Mouse (Mus musculus) midbrain, embryonic 15.5 days (tissue): ENCODE results near the gene Mipep. TPM values are rescaled to one million over a fixed set of nuclear protein-coding genes. Genes with fewer than 3 reads are reported as not detected.
A peak's percentile ranks its signal among the peaks of the same experiment; 100 is the strongest.

Experiments
- ATAC-seq: fragments of 200-750 bp; cut with Nextera tagmentation; replicated peaks from 2 replicates; pipeline ENCODE4 v1.8.0; 2017; ENCODE audit warnings: moderate TSS enrichment
- H3K27ac ChIP-seq: fragments of 300-500 bp; sonication (generic); 2 replicates; pipeline ENCODE4 v1.5.1; 2015; ENCODE audit warnings: mild to moderate bottlenecking, inconsistent platforms
- H3K27me3 ChIP-seq: fragments of 300-500 bp; sonication (generic); replicated peaks from 2 replicates; pipeline ENCODE4 v1.6.1; 2015; ENCODE audit warnings: inconsistent platforms
- H3K36me3 ChIP-seq: fragments of 300-500 bp; sonication (generic); replicated peaks from 2 replicates; pipeline ENCODE4 v1.6.1; 2015; ENCODE audit warnings: inconsistent platforms
- H3K4me1 ChIP-seq: fragments of 300-500 bp; sonication (generic); 2 replicates; pipeline ENCODE4 v1.6.1; 2015; ENCODE audit warnings: inconsistent platforms
- H3K4me2 ChIP-seq: fragments of 300-500 bp; sonication (generic); 2 replicates; pipeline ENCODE4 v1.6.1; 2015; ENCODE audit warnings: inconsistent platforms, mild to moderate bottlenecking, moderate library complexity
- H3K4me3 ChIP-seq: fragments of 300-500 bp; sonication (generic); 2 replicates; pipeline ENCODE4 v1.5.1; 2015; ENCODE audit warnings: mild to moderate bottlenecking, inconsistent platforms
- H3K9ac ChIP-seq: fragments of 300-500 bp; sonication (generic); 2 replicates; pipeline ENCODE4 v1.6.1; 2015; ENCODE audit warnings: mild to moderate bottlenecking, inconsistent platforms
- H3K9me3 ChIP-seq: fragments of 300-500 bp; sonication (generic); 2 replicates; pipeline ENCODE4 v1.6.1; 2016; ENCODE audit warnings: inconsistent platforms
- WGBS: fragments of 180-500 bp; shearing (Covaris S2); methylation state at CpG from one replicate; pipeline ENCODE4 v1.1.7; 2015; ENCODE audit warnings: mixed read lengths; 5-methylcytosine and 5-hydroxymethylcytosine counted together
- polyA plus RNA-seq: library from polyadenylated mRNA; unstranded; fragments of >200 nt; fragmentation: Nextera tagmentation; extraction: Ambion mirVana; gene quantifications from 2 replicates; pipeline ENCODE4 v1.2.1, GENCODE M21; 2015

The Mipep gene
- polyA plus RNA-seq, 1 experiment from 2014 or later = 20.5 TPM

- Histone ChIP-seq H3K36me3 (no peaks in the 10 kb centered on the region), H3K9ac (no peak overlapping the region), H3K27ac (no peak overlapping the region), H3K9me3 (no peaks in the 10 kb centered on the region), H3K4me3 (no peak overlapping the region), H3K27me3 (no peaks in the 10 kb centered on the region), H3K4me2 (no peak overlapping the region), H3K4me1 (peaks cover 14% of the 10 kb centered on the region; the same call in 1 of the 2 replicates)
- 87% methylated on average over 6 of the region's 6 CpGs for WGBS
- ATAC-seq = no peak
These were observed 39.2 kb upstream of the Mipep start for GRCm38 (mm10) chr14:60745201-60745600.

- ATAC-seq = no peak
- 96% methylated on average over 10 of the region's 10 CpGs for WGBS
These were observed 38.2 kb upstream of the Mipep start for GRCm38 (mm10) chr14:60746141-60746540.

GRCm38 (mm10) chr14:60747154-60747870 lies 37.1 kb upstream of the Mipep start:
- no peak overlapping the region for H3K4me2 ChIP-seq
- H3K36me3 ChIP-seq = no peaks in the 10 kb centered on the region

More at GRCm38 (mm10) chr14:60746141-60746540, 38.2 kb upstream of the Mipep start:
- Histone ChIP-seq H3K4me2 (no peak overlapping the region), H3K27me3 (no peaks in the 10 kb centered on the region), H3K9me3 (no peaks in the 10 kb centered on the region), H3K36me3 (no peaks in the 10 kb centered on the region), H3K4me3 (no peak overlapping the region), H3K27ac (no peak overlapping the region), H3K9ac (no peak overlapping the region), H3K4me1 (peaks cover 4% of the 10 kb centered on the region; the same call in 1 of the 2 replicates)

GRCm38 (mm10) chr14:60749880-60750279 lies 34.5 kb upstream of the Mipep start:
- 91% methylated on average over 12 of the region's 12 CpGs for WGBS
- Histone ChIP-seq H3K4me3 (no peak overlapping the region), H3K36me3 (no peaks in the 10 kb centered on the region), H3K27ac (no peak overlapping the region), H3K4me2 (no peak overlapping the region), H3K9ac (no peak overlapping the region), H3K27me3 (no peaks in the 10 kb centered on the region), H3K4me1 (peaks cover 6% of the 10 kb centered on the region; the same call in 1 of the 2 replicates), H3K9me3 (no peaks in the 10 kb centered on the region)
- no peak for ATAC-seq

More at GRCm38 (mm10) chr14:60747154-60747870, 37.1 kb upstream of the Mipep start:
- Histone ChIP-seq H3K27me3 (no peaks in the 10 kb centered on the region), H3K4me3 (no peak overlapping the region), H3K4me1 (no peaks in the 10 kb centered on the region), H3K27ac (no peak overlapping the region), H3K9me3 (no peaks in the 10 kb centered on the region), H3K9ac (no peak overlapping the region)
- no peak for ATAC-seq
- 87% methylated on average over 21 of the region's 21 CpGs for WGBS

GRCm38 (mm10) chr14:60751581-60751980 lies 32.8 kb upstream of the Mipep start:
- Histone ChIP-seq H3K27ac (no peak overlapping the region), H3K4me3 (no peak overlapping the region), H3K36me3 (no peaks in the 10 kb centered on the region; the same call in 1 of the 2 replicates), H3K27me3 (no peaks in the 10 kb centered on the region), H3K4me2 (no peak overlapping the region), H3K4me1 (peaks cover 6% of the 10 kb centered on the region; the same call in 1 of the 2 replicates), H3K9ac (no peak overlapping the region), H3K9me3 (no peaks in the 10 kb centered on the region)
- WGBS = 96% methylated on average over 16 of the region's 16 CpGs
- ATAC-seq = no peak

GRCm38 (mm10) chr14:60752892-60753800 lies 31.2 kb upstream of the Mipep start:
- 53% methylated on average over 14 of the region's 14 CpGs for WGBS
- Histone ChIP-seq H3K4me2 (no peak overlapping the region), H3K4me3 (no peak overlapping the region), H3K27me3 (no peaks in the 10 kb centered on the region), H3K4me1 (peaks cover 6% of the 10 kb centered on the region; the same call in 1 of the 2 replicates), H3K36me3 (no peaks in the 10 kb centered on the region; the same call in 1 of the 2 replicates), H3K9ac (no peak overlapping the region), H3K27ac (0 out of 2 replicates have a peak overlapping the region, but pooled peaks have one; percentile 5), H3K9me3 (no peaks in the 10 kb centered on the region)
- peak; percentile 79 for ATAC-seq

- peak; percentile 53 for ATAC-seq
- Histone ChIP-seq H3K9me3 (no peaks in the 10 kb centered on the region), H3K36me3 (no peaks in the 10 kb centered on the region; the same call in 1 of the 2 replicates), H3K27ac (0 out of 2 replicates have a peak overlapping the region, but pooled peaks have one; percentile 5), H3K4me1 (peaks cover 6% of the 10 kb centered on the region; the same call in 1 of the 2 replicates), H3K9ac (no peak overlapping the region), H3K4me2 (no peak overlapping the region), H3K4me3 (no peak overlapping the region), H3K27me3 (no peaks in the 10 kb centered on the region)
- 70% methylated on average over 10 of the region's 10 CpGs for WGBS
These were observed 30.6 kb upstream of the Mipep start for GRCm38 (mm10) chr14:60753801-60754126.

- Histone ChIP-seq H3K9ac (no peak overlapping the region), H3K27ac (no peak overlapping the region), H3K4me3 (no peak overlapping the region), H3K4me1 (peaks cover 6% of the 10 kb centered on the region; the same call in 1 of the 2 replicates), H3K4me2 (no peak overlapping the region), H3K36me3 (no peaks in the 10 kb centered on the region; the same call in 1 of the 2 replicates), H3K9me3 (no peaks in the 10 kb centered on the region), H3K27me3 (no peaks in the 10 kb centered on the region)
- no peak for ATAC-seq
- 96% methylated on average over 5 of the region's 5 CpGs for WGBS
These were observed 29.7 kb upstream of the Mipep start for GRCm38 (mm10) chr14:60754656-60755055.

GRCm38 (mm10) chr14:60756271-60756670 lies 28.1 kb upstream of the Mipep start:
- H3K27ac ChIP-seq = no peak overlapping the region
- no peak overlapping the region for H3K4me3 ChIP-seq
- 93% methylated on average over 15 of the region's 15 CpGs for WGBS

GRCm38 (mm10) chr14:60757265-60757664 lies 27.1 kb upstream of the Mipep start:
- ATAC-seq = no peak
- no peak overlapping the region for H3K4me2 ChIP-seq
- 97% methylated on average over 8 of the region's 8 CpGs for WGBS

More at GRCm38 (mm10) chr14:60756271-60756670, 28.1 kb upstream of the Mipep start:
- Histone ChIP-seq H3K4me1 (peaks cover 6% of the 10 kb centered on the region; the same call in 1 of the 2 replicates), H3K36me3 (no peaks in the 10 kb centered on the region; the same call in 1 of the 2 replicates), H3K27me3 (no peaks in the 10 kb centered on the region), H3K9me3 (no peaks in the 10 kb centered on the region), H3K4me2 (no peak overlapping the region), H3K9ac (no peak overlapping the region)
- ATAC-seq = no peak

GRCm38 (mm10) chr14:60757722-60758121 lies 26.7 kb upstream of the Mipep start:
- Histone ChIP-seq H3K4me2 (no peak overlapping the region), H3K27me3 (no peaks in the 10 kb centered on the region), H3K4me3 (no peak overlapping the region), H3K4me1 (peaks cover 6% of the 10 kb centered on the region; the same call in 1 of the 2 replicates), H3K27ac (no peak overlapping the region), H3K9ac (no peak overlapping the region), H3K9me3 (no peaks in the 10 kb centered on the region), H3K36me3 (no peaks in the 10 kb centered on the region; the same call in 1 of the 2 replicates)
- 94% methylated on average over 7 of the region's 7 CpGs for WGBS
- no peak for ATAC-seq

More at GRCm38 (mm10) chr14:60757265-60757664, 27.1 kb upstream of the Mipep start:
- Histone ChIP-seq H3K4me1 (peaks cover 6% of the 10 kb centered on the region; the same call in 1 of the 2 replicates), H3K9me3 (no peaks in the 10 kb centered on the region), H3K27ac (no peak overlapping the region), H3K36me3 (no peaks in the 10 kb centered on the region; the same call in 1 of the 2 replicates), H3K4me3 (no peak overlapping the region), H3K9ac (no peak overlapping the region), H3K27me3 (no peaks in the 10 kb centered on the region)

GRCm38 (mm10) chr14:60759097-60759496 lies 25.3 kb upstream of the Mipep start:
- ATAC-seq = no peak

More at GRCm38 (mm10) chr14:60759097-60759496, 25.3 kb upstream of the Mipep start:
- Histone ChIP-seq H3K9me3 (no peaks in the 10 kb centered on the region), H3K36me3 (no peaks in the 10 kb centered on the region; the same call in 1 of the 2 replicates), H3K27me3 (no peaks in the 10 kb centered on the region), H3K27ac (no peak overlapping the region), H3K4me1 (no peaks in the 10 kb centered on the region), H3K9ac (no peak overlapping the region), H3K4me2 (no peak overlapping the region), H3K4me3 (no peak overlapping the region)
- WGBS = 92% methylated on average over 8 of the region's 8 CpGs
